Mouse (Mus musculus): ENCODE results near the gene Chpf. TPM values are rescaled to one million over a fixed set of nuclear protein-coding genes. Genes with fewer than 3 reads are reported as not detected.

Chpf gene
- polyA plus RNA-seq, 1 experiment from 2014 or later, result 49.2 TPM

- Histone ChIP-seq H3K9ac (peak overlapping the region; percentile 46), H3K4me2 (replicated peaks) (peak overlapping the region; percentile 78), H3K9me3 (ENCODE audit: control insufficient read depth, low read length) (no peaks in the 10 kb centered on the region), H3K27ac (no peak overlapping the region), H3K36me3 (replicated peaks; ENCODE audit: control insufficient read depth, insufficient read depth) (peaks cover 52% of the 10 kb centered on the region), H3K4me1 (replicated peaks; ENCODE audit: control insufficient read depth, insufficient read depth, low read length) (peaks cover 10% of the 10 kb centered on the region), H3K27me3 (ENCODE audit: control insufficient read depth, insufficient read depth, low read length) (peaks cover 58% of the 10 kb centered on the region), H3K4me3 (replicated peaks; ENCODE audit: low read length) (peak overlapping the region; percentile 43)
- ATAC-seq (ENCODE audit: low FRiP score) (no peak), DNase-seq (ENCODE audit: low spot score) (no peak)
- WGBS, result 1% methylated on average over 13 of the region's 13 CpGs
Measured at GRCm38 (mm10) chr1:75487040-75487404, 7.9 kb upstream of the Chpf start.

GRCm38 (mm10) chr1:75486561-75486960, 7.5 kb upstream of the Chpf start:
- Histone ChIP-seq H3K4me2 (replicated peaks) (peak overlapping the region; percentile 78), H3K4me3 (replicated peaks; ENCODE audit: low read length) (0 out of 2 replicates have a peak overlapping the region, but pooled peaks have one; percentile 43), H3K36me3 (replicated peaks; ENCODE audit: control insufficient read depth, insufficient read depth) (peaks cover 48% of the 10 kb centered on the region), H3K9ac (no peak overlapping the region), H3K9me3 (ENCODE audit: control insufficient read depth, low read length) (no peaks in the 10 kb centered on the region), H3K27me3 (ENCODE audit: control insufficient read depth, insufficient read depth, low read length) (peaks cover 58% of the 10 kb centered on the region), H3K27ac (no peak overlapping the region), H3K4me1 (replicated peaks; ENCODE audit: control insufficient read depth, insufficient read depth, low read length) (peaks cover 11% of the 10 kb centered on the region)
- no peak for ATAC-seq (ENCODE audit: low FRiP score)
- no peak for DNase-seq (ENCODE audit: low spot score)
- WGBS, result 9% methylated on average over 24 of the region's 24 CpGs

- no peak overlapping the region for H3K27ac ChIP-seq
- H3K4me2 ChIP-seq (replicated peaks), result peak overlapping the region; percentile 61
- peaks cover 38% of the 10 kb centered on the region for H3K4me1 ChIP-seq (replicated peaks; ENCODE audit: control insufficient read depth, insufficient read depth, low read length)
- H3K36me3 ChIP-seq (replicated peaks; ENCODE audit: control insufficient read depth, insufficient read depth), result peaks cover 47% of the 10 kb centered on the region
- DNase-seq (ENCODE audit: low spot score) (no peak), ATAC-seq (ENCODE audit: low FRiP score) (no peak)
- peaks cover 21% of the 10 kb centered on the region for H3K27me3 ChIP-seq (ENCODE audit: control insufficient read depth, insufficient read depth, low read length)
- H3K9ac ChIP-seq, result peak overlapping the region; percentile 90
- H3K9me3 ChIP-seq (ENCODE audit: control insufficient read depth, low read length), result no peaks in the 10 kb centered on the region
- 82% methylated on average over 7 of the region's 7 CpGs for WGBS
- peak overlapping the region; percentile 87 for H3K4me3 ChIP-seq (replicated peaks; ENCODE audit: low read length)
Measured at GRCm38 (mm10) chr1:75480735-75481134, 1.6 kb upstream of the Chpf start.

- DNase-seq (ENCODE audit: low spot score), result no peak
- peaks cover 38% of the 10 kb centered on the region for H3K4me1 ChIP-seq (replicated peaks; ENCODE audit: control insufficient read depth, insufficient read depth, low read length)
- 12% methylated on average over 13 of the region's 13 CpGs for WGBS
Measured at GRCm38 (mm10) chr1:75480036-75480435, 929 bp upstream of the Chpf start.

GRCm38 (mm10) chr1:75479635-75479989, 505 bp upstream of the Chpf start:
- 0% methylated on average over 17 of the region's 24 CpGs for WGBS

More at GRCm38 (mm10) chr1:75480036-75480435, 929 bp upstream of the Chpf start:
- Histone ChIP-seq H3K9ac (peak overlapping the region; percentile 90), H3K27me3 (ENCODE audit: control insufficient read depth, insufficient read depth, low read length) (peaks cover 14% of the 10 kb centered on the region), H3K36me3 (replicated peaks; ENCODE audit: control insufficient read depth, insufficient read depth) (peaks cover 47% of the 10 kb centered on the region), H3K4me2 (replicated peaks) (peak overlapping the region; percentile 61), H3K9me3 (ENCODE audit: control insufficient read depth, low read length) (no peaks in the 10 kb centered on the region), H3K4me3 (replicated peaks; ENCODE audit: low read length) (peak overlapping the region; percentile 87), H3K27ac (peak overlapping the region; percentile 87)
- ATAC-seq (ENCODE audit: low FRiP score), result no peak

GRCm38 (mm10) chr1:75478497-75478896, 610 bp downstream of the Chpf start:
- H3K27me3 ChIP-seq (ENCODE audit: control insufficient read depth, insufficient read depth, low read length), result peaks cover under 1% of the 10 kb centered on the region; the same call in 1 of the 2 replicates
- peak overlapping the region; percentile 61 for H3K4me2 ChIP-seq (replicated peaks)
- peak overlapping the region; percentile 87 for H3K27ac ChIP-seq
- peak overlapping the region; percentile 90 for H3K9ac ChIP-seq
- H3K36me3 ChIP-seq (replicated peaks; ENCODE audit: control insufficient read depth, insufficient read depth), result peaks cover 48% of the 10 kb centered on the region
- peaks cover 38% of the 10 kb centered on the region for H3K4me1 ChIP-seq (replicated peaks; ENCODE audit: control insufficient read depth, insufficient read depth, low read length)
- WGBS, result 2% methylated on average over 21 of the region's 25 CpGs
- H3K4me3 ChIP-seq (replicated peaks; ENCODE audit: low read length), result peak overlapping the region; percentile 87
- H3K9me3 ChIP-seq (ENCODE audit: control insufficient read depth, low read length), result no peaks in the 10 kb centered on the region
- DNase-seq (ENCODE audit: low spot score) (no peak), ATAC-seq (ENCODE audit: low FRiP score) (no peak; the same call in 1 of the 2 replicates)

More at GRCm38 (mm10) chr1:75479635-75479989, 505 bp upstream of the Chpf start:
- Histone ChIP-seq H3K4me3 (replicated peaks; ENCODE audit: low read length) (peak overlapping the region; percentile 87), H3K27me3 (ENCODE audit: control insufficient read depth, insufficient read depth, low read length) (peaks cover 10% of the 10 kb centered on the region), H3K27ac (peak overlapping the region; percentile 87), H3K9ac (peak overlapping the region; percentile 90), H3K4me1 (replicated peaks; ENCODE audit: control insufficient read depth, insufficient read depth, low read length) (peaks cover 38% of the 10 kb centered on the region), H3K9me3 (ENCODE audit: control insufficient read depth, low read length) (no peaks in the 10 kb centered on the region), H3K36me3 (replicated peaks; ENCODE audit: control insufficient read depth, insufficient read depth) (peaks cover 47% of the 10 kb centered on the region), H3K4me2 (replicated peaks) (peak overlapping the region; percentile 61)
- no peak; the same call in none of the 2 replicates for ATAC-seq (ENCODE audit: low FRiP score)
- DNase-seq (ENCODE audit: low spot score), result no peak

GRCm38 (mm10) chr1:75477966-75478290, 1.2 kb downstream of the Chpf start:
- WGBS, result 51% methylated on average over 3 of the region's 3 CpGs
- H3K36me3 ChIP-seq (replicated peaks; ENCODE audit: control insufficient read depth, insufficient read depth), result peaks cover 48% of the 10 kb centered on the region
- DNase-seq (ENCODE audit: low spot score) (no peak), ATAC-seq (ENCODE audit: low FRiP score) (no peak)
- H3K9me3 ChIP-seq (ENCODE audit: control insufficient read depth, low read length), result no peaks in the 10 kb centered on the region
- H3K4me3 ChIP-seq (replicated peaks; ENCODE audit: low read length), result peak overlapping the region; percentile 87
- peak overlapping the region; percentile 90 for H3K9ac ChIP-seq
- H3K27ac ChIP-seq, result 0 out of 2 replicates have a peak overlapping the region, but pooled peaks have one; percentile 87
- peak overlapping the region; percentile 61 for H3K4me2 ChIP-seq (replicated peaks)
- H3K4me1 ChIP-seq (replicated peaks; ENCODE audit: control insufficient read depth, insufficient read depth, low read length), result peaks cover 38% of the 10 kb centered on the region
- no peaks in the 10 kb centered on the region for H3K27me3 ChIP-seq (ENCODE audit: control insufficient read depth, insufficient read depth, low read length)

- Histone ChIP-seq H3K27me3 (ENCODE audit: control insufficient read depth, insufficient read depth, low read length) (no peaks in the 10 kb centered on the region), H3K4me3 (replicated peaks; ENCODE audit: low read length) (peak overlapping the region; percentile 87), H3K4me1 (replicated peaks; ENCODE audit: control insufficient read depth, insufficient read depth, low read length) (peaks cover 38% of the 10 kb centered on the region), H3K27ac (no peak overlapping the region), H3K36me3 (replicated peaks; ENCODE audit: control insufficient read depth, insufficient read depth) (peaks cover 48% of the 10 kb centered on the region), H3K9ac (no peak overlapping the region), H3K4me2 (replicated peaks) (peak overlapping the region; percentile 61), H3K9me3 (ENCODE audit: control insufficient read depth, low read length) (no peaks in the 10 kb centered on the region)
- DNase-seq (ENCODE audit: low spot score) (peak; percentile 83), ATAC-seq (ENCODE audit: low FRiP score) (peak; percentile 21; the same call in 1 of the 2 replicates)
- WGBS, result 8% methylated on average over 35 of the region's 35 CpGs
Measured at GRCm38 (mm10) chr1:75477264-75477965, 1.7 kb downstream of the Chpf start.

GRCm38 (mm10) chr1:75476441-75476840, 2.7 kb downstream of the Chpf start:
- H3K9ac ChIP-seq, result no peak overlapping the region
- DNase-seq (ENCODE audit: low spot score) (no peak), ATAC-seq (ENCODE audit: low FRiP score) (no peak)
- H3K27me3 ChIP-seq (ENCODE audit: control insufficient read depth, insufficient read depth, low read length), result no peaks in the 10 kb centered on the region
- WGBS, result 92% methylated on average over 11 of the region's 11 CpGs
- peaks cover 52% of the 10 kb centered on the region for H3K36me3 ChIP-seq (replicated peaks; ENCODE audit: control insufficient read depth, insufficient read depth)
- H3K4me2 ChIP-seq (replicated peaks), result no peak overlapping the region
- peaks cover 37% of the 10 kb centered on the region for H3K4me1 ChIP-seq (replicated peaks; ENCODE audit: control insufficient read depth, insufficient read depth, low read length)
- no peaks in the 10 kb centered on the region for H3K9me3 ChIP-seq (ENCODE audit: control insufficient read depth, low read length)
- H3K4me3 ChIP-seq (replicated peaks; ENCODE audit: low read length), result no peak overlapping the region
- H3K27ac ChIP-seq, result no peak overlapping the region

All from hindbrain, embryonic 14.5 days (tissue).